ENCODE assay signal across 13 mouse cellular contexts in the genomic region with DNA sequence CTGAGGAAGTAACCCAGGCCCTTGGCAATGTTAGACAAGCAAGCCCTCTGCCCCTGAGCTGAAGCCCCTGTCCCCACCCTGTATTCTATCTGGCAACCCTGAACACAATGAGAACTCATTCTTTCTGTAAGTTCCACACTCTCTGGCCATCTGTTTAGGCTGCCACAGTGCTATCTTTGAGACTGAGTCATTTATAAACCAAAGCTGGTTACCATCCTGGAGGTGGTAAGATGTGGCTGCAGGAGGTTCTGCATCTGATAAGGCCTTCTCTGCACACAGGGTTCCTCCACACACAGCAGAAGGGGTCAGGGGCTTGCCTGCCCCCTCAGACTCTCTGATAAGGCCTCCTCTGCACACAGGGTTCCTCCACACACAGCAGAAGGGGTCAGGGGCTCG. TPM values are rescaled to one million over a fixed set of nuclear protein-coding genes. Genes with fewer than 3 reads are reported as not detected.
DNase-seq lines count a peak whose midpoint lies in the region; ATAC-seq lines count a peak whose summit lies in the region.
"Had no signal": no experiment of that assay in that cellular context is flagged by ENCODE, and none has a peak within 500 bp of the region (broad histone marks: within the 10 kb centered on the region; RNA-seq: fewer than 3 reads in every experiment).

No protein-coding gene starts in this region.

- DNase-seq in layer of hippocampus, adult 18-20 months (ENCODE audit: low spot score in 2 of 2): peak; percentile 7 to 34
- no peak for DNase-seq in layer of hippocampus, postnatal 36 days
- peak; percentile 93 for DNase-seq in 416B (ENCODE audit: low read depth)
- no peak for DNase-seq in forebrain, embryonic 14.5 days (ENCODE audit: low spot score)
- DNase-seq in cerebellum, adult 18-20 months: no peak
- DNase-seq: cerebellum, postnatal 10 days; gastrocnemius, postnatal 10 days; heart, postnatal 14 days; lung, postnatal 14 days had no signal

- no peak overlapping the region for H3K27ac ChIP-seq in forebrain, embryonic 14.5 days (ENCODE audit: low read depth, low read length)
- H3K27ac ChIP-seq: limb, embryonic 13.5 days; stomach, embryonic 15.5 days had no signal

- no peak overlapping the region for H3K4me3 ChIP-seq in forebrain, embryonic 14.5 days (ENCODE audit: low read depth, low read length)
- H3K4me3 ChIP-seq: limb, embryonic 13.5 days; stomach, embryonic 15.5 days had no signal

- peak; percentile 40 for ATAC-seq in CD4-positive, CD25-positive, alpha-beta regulatory T cell, adult 4 months
- peak; percentile 21 for ATAC-seq in inflammation-experienced regulatory T-cells, adult 6 months
- ATAC-seq in forebrain, embryonic 14.5 days: no peak

- no peaks in the 10 kb centered on the region for H3K9me3 ChIP-seq in forebrain, embryonic 14.5 days (replicated peaks; ENCODE audit: control insufficient read depth, low read length)
- H3K9me3 ChIP-seq: limb, embryonic 13.5 days; stomach, embryonic 15.5 days had no signal

- no peaks in the 10 kb centered on the region for H3K36me3 ChIP-seq in forebrain, embryonic 14.5 days (ENCODE audit: control insufficient read depth, insufficient read depth, low read length)
- H3K36me3 ChIP-seq: limb, embryonic 13.5 days; stomach, embryonic 15.5 days had no signal

- WGBS in forebrain, embryonic 14.5 days: 57% methylated on average over 1 of the region's 1 CpGs

- H3K9ac ChIP-seq in forebrain, embryonic 14.5 days (ENCODE audit: low read length): no peak overlapping the region
- H3K9ac ChIP-seq: limb, embryonic 13.5 days; stomach, embryonic 15.5 days had no signal

- H3K27me3 ChIP-seq in forebrain, embryonic 14.5 days (replicated peaks; ENCODE audit: control insufficient read depth, insufficient read depth, low read length): no peaks in the 10 kb centered on the region
- H3K27me3 ChIP-seq: limb, embryonic 13.5 days; stomach, embryonic 15.5 days had no signal

- H3K4me2 ChIP-seq in forebrain, embryonic 14.5 days (ENCODE audit: low read length): no peak overlapping the region
- H3K4me2 ChIP-seq: limb, embryonic 13.5 days; stomach, embryonic 15.5 days had no signal

- H3K4me1 ChIP-seq in forebrain, embryonic 14.5 days (ENCODE audit: control insufficient read depth, insufficient read depth, low read length): no peaks in the 10 kb centered on the region

RNA-seq across cellular contexts. Expression of gene Txn2, which starts 41.7 kb away (rescaled TPM):
- total RNA-seq in layer of hippocampus, adult 18-20 months (2021): 100 to 1,000 TPM; 134 to 140 TPM
- total RNA-seq in layer of hippocampus, postnatal 36 days (2021): 100 to 1,000 TPM; 125 to 135 TPM
- 100 to 1,000 TPM; 232 to 276 TPM for polyA plus RNA-seq in CD4-positive, CD25-positive, alpha-beta regulatory T cell, adult 4 months (2017; shearing (Covaris generic))
- polyA plus RNA-seq in inflammation-experienced regulatory T-cells, adult 6 months (2017; shearing (Covaris generic)): 100 to 1,000 TPM; 178 to 243 (median 221) TPM
- 269 and 291 TPM in 2 replicates for polyA plus RNA-seq in forebrain, embryonic 14.5 days (2014; fragmentation: Nextera tagmentation; extraction: Ambion mirVana)

RNA-seq across cellular contexts. Expression of gene Myh9, which starts 45.1 kb away (rescaled TPM):
- 10 to 100 TPM; 86.7 to 88.3 TPM for total RNA-seq in layer of hippocampus, adult 18-20 months (2021)
- 100 to 1,000 TPM in 1 of 2 experiments, 10 to 100 TPM in 1; 92.4 to 103 TPM for total RNA-seq in layer of hippocampus, postnatal 36 days (2021)
- 100 to 1,000 TPM; 206 to 220 TPM for polyA plus RNA-seq in CD4-positive, CD25-positive, alpha-beta regulatory T cell, adult 4 months (2017; shearing (Covaris generic))
- polyA plus RNA-seq in inflammation-experienced regulatory T-cells, adult 6 months (2017; shearing (Covaris generic)): 100 to 1,000 TPM; 218 to 293 (median 259) TPM
- polyA plus RNA-seq in forebrain, embryonic 14.5 days (2014; fragmentation: Nextera tagmentation; extraction: Ambion mirVana): 10.8 and 14.6 TPM in 2 replicates

Comparison
In these comparisons a context has a peak if more than half of its experiments do, and no peak if none do; other contexts are left out.
1. DNase-seq: peak in layer of hippocampus, adult 18-20 months (2 of 2) and 416B (single experiment); none in layer of hippocampus, postnatal 36 days (0 of 2), forebrain, embryonic 14.5 days (single experiment) and cerebellum, adult 18-20 months (0 of 2).
2. RNA of gene Myh9, which starts 45.1 kb away (polyA plus RNA-seq): 218 to 293 TPM in inflammation-experienced regulatory T-cells, adult 6 months and 206 to 220 TPM in CD4-positive, CD25-positive, alpha-beta regulatory T cell, adult 4 months; 10.8 to 14.6 TPM in forebrain, embryonic 14.5 days; every median in the first group is over 10 times any median in the second.